Mouse (Mus musculus) urinary bladder, postnatal 14 days (tissue): Measurements from ENCODE around the gene Fbxl17.

Experiments used
- DNase-seq: peaks from one replicate; pipeline ENCODE4 v3.0.0; 2021; ENCODE audit warnings: low spot score

Gene Fbxl17

GRCm38 (mm10) chr17:63045297-63045696 is 454.5 kb downstream of the Fbxl17 start:
- DNase-seq = no peak

- no peak for DNase-seq
These were observed 456.7 kb downstream of the Fbxl17 start for GRCm38 (mm10) chr17:63043046-63043675.

GRCm38 (mm10) chr17:63037562-63037961 is 462.3 kb downstream of the Fbxl17 start:
- no peak for DNase-seq

DNA sequence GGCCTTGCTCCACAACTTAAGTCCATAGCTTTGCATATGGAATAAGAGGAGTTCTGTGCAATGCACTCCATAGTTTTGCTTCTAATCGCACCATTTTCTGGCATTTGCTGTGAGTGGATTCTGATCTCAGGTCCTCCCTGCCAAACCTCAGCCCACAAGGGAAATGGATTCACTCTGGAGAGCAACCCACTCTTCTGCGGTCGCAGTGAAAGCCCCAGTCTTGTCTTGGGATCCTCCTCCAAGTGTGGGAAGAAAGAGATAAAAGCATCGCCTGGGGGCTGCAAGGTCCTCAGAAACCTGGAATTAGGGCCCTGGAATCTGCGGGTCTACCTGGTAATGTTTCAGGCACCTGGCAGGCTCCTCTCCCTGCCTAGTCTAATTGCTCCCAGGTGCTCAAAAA is 466.7 kb downstream of the Fbxl17 start:
- DNase-seq = no peak

- DNase-seq = no peak
These were observed 470.7 kb downstream of the Fbxl17 start for GRCm38 (mm10) chr17:63029105-63029504.

DNA sequence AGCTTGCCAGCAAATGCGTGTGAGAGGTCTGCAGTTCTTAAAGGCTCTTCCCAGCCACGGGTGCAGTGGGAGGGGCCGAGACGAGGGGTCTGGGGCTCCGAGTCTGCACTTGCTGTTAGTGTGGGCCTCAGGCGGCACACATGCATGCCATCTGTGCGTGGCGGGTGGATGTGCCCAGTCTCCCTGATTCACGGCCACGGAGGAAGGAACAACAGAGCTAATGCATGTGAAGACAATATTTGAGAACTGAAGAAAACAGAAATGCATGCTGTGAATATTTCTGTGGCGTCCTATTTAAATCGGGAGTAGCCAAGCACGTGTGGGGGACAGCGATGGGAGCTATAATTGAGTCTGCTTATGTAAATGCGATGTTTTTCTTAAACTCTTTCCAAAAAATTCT is 474.6 kb downstream of the Fbxl17 start:
- no peak for DNase-seq

GRCm38 (mm10) chr17:63017605-63018167 is 482.1 kb downstream of the Fbxl17 start:
- DNase-seq = no peak

DNA sequence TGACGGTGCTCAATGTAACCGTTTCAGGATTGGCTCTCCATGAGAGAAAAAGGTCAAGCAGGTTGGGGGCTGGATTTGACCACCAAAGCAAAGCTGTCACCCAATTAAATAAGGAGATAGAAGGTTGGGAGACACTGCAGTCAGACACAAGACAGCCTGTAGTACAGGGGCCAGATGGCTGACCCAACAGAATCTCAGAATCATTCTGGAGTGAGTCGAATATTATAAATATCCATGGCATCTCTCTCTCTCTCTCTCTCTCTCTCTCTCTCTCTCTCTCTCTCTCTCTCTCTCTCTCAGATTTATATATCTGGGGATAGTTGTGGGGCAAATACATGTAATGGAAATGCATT is 487.3 kb downstream of the Fbxl17 start:
- DNase-seq = no peak

DNA sequence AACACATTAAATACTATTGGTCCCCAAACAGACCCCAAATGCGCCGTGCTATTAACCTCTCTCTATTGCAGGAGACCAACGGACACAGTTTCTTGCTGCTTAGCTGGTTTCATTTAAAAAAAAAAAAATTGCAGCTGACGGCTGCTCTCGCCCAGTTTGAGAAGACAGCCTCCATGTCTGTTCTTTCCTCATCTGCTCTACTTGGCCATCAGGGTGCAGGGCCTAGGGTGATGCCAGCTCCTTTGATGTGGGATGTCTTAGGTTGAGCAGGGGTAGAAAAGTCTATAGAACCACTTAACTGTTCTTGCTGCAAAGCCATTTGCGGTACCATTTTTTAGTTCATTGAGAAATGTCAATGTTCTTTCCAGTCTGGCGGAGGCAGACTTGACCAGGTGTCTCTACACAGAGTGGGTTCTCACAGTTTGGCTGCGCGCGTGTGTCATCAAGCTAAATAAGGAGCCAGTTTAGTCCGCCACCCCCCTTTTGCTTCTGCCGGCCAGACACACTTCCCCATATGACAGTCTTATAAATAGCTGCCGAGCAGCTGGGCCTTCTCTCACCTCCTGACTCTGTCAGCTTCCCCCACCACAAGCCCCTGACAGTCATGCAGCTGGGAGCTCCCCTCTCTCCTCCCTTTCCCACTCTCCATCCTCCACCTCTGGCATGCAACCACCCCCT is 487.8 kb downstream of the Fbxl17 start:
- peak; percentile 5 for DNase-seq

DNA sequence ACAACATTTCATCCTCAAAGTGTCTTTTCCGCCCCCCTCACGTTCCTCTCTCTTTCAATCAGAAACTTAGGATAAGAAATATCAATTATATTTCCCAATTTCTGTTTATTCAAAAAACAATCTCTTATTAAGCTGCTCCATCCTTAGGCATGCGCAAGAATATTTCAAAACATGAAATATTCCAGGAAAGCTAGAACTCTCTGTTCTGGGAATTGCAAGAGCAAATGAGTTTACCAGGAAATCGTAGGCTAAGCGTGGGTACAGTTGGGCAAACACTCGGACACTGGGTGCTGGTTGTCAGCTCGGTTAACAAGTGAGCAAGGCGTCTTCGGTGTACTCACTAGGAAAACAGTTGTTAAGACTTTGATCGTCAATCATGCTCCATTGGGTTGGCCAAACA is 489.0 kb downstream of the Fbxl17 start:
- DNase-seq = no peak

DNA sequence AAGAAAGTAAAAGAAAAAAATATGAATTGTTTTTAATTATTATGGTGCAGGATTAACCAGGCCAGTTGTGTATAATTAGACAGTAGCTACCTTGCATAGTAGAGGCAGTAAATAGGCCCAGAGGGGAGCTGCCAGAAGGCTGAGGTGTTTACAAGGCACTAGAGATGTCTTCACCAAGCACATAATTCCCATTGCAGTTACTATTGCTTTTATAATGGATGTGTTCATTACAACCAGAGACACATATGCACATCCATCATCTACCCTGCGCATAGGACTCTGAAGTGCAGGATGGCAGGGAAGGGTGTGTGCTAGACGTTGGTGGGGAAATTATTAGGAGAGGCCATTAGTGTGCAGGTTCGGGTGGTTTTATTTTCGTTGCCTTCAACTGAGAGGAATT is 491.0 kb downstream of the Fbxl17 start:
- no peak for DNase-seq

DNA sequence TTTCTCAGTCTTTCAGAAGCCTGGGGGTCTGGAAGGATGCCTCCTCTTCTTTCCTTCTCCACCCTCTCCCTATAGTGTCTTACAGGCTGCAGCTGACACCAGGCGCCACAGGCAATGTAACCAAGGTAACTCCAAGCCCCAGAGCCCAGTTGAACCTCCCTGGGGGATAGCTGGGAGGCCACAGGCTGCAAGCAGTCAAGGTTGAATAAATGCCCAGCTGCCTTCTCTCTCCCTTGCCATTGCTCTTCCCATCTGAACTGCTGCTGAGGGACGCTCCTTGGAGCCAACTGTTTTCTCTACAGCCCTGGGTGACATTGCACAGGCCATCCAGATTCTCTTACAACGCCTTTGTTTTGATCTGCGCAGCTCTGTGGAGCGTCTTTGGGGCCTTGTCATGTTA is 491.5 kb downstream of the Fbxl17 start:
- no peak for DNase-seq

DNA sequence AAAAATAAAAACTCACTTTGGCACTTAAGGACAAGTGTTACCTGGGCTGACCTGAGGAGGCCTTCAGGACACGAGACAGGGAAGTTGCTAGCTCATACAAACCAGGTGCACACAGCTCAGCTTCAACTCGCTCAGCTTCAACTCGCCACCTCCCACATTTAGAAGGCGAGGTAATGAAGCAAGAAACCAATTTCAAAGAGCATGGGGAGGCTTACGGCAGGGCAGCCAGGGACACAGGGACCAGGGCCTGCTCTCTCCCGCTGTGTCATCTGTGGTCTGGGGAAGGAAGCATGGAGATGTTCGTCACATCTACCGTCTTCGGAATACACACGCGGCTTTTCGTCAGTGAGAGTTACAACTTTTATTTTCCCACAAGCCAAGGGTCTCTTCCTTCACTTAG is 491.9 kb downstream of the Fbxl17 start:
- DNase-seq = no peak
